Mouse (Mus musculus) midbrain, embryonic 10.5 days (tissue): ENCODE results near the gene Tmem30a. TPM values are rescaled to one million over a fixed set of nuclear protein-coding genes. Genes with fewer than 3 reads are reported as not detected.
A peak's percentile ranks its signal among the peaks of the same experiment; 100 is the strongest.

Experiments used
- DNase-seq: peaks from one replicate; pipeline ENCODE4 v3.0.0-alpha.2; 2017; ENCODE audit warnings: low spot score
- H3K27ac ChIP-seq: fragments of 300-500 bp; sonication (generic); replicated peaks from 2 replicates; pipeline ENCODE4 v1.5.1; 2016; ENCODE audit warnings: mild to moderate bottlenecking
- H3K27me3 ChIP-seq: fragments of 300-500 bp; sonication (generic); 2 replicates; pipeline ENCODE4 v1.6.1; 2016; ENCODE audit warnings: low read depth, mild to moderate bottlenecking; ENCODE audit not compliant: poor library complexity, severe bottlenecking
- H3K36me3 ChIP-seq: fragments of 300-500 bp; sonication (generic); 2 replicates; pipeline ENCODE4 v1.6.1; 2016; ENCODE audit warnings: mild to moderate bottlenecking, moderate library complexity
- H3K4me1 ChIP-seq: fragments of 300-500 bp; sonication (generic); 2 replicates; pipeline ENCODE4 v1.6.1; 2016
- H3K4me3 ChIP-seq: fragments of 300-500 bp; sonication (generic); 2 replicates; pipeline ENCODE4 v1.5.1; 2016; ENCODE audit warnings: mild to moderate bottlenecking, moderate library complexity
- H3K9me3 ChIP-seq: fragments of 300-500 bp; sonication (generic); replicated peaks from 2 replicates; pipeline ENCODE4 v1.6.1; 2016; ENCODE audit warnings: mild to moderate bottlenecking
- WGBS: fragments of 180-500 bp; shearing (Covaris S2); methylation state at CpG from one replicate; pipeline ENCODE4 v1.1.7; 2016; 5-methylcytosine and 5-hydroxymethylcytosine counted together
- polyA plus RNA-seq: library from polyadenylated mRNA; unstranded; fragments of >200 nt; fragmentation: Nextera tagmentation; extraction: Ambion mirVana; gene quantifications from 2 replicates; pipeline ENCODE4 v1.2.1, GENCODE M21; 2016

The Tmem30a gene
- polyA plus RNA-seq, 1 experiment from 2014 or later: 60.4 TPM

GRCm38 (mm10) chr9:79721056-79721455, 72.3 kb downstream of the Tmem30a start:
- no peak overlapping the region for H3K27ac ChIP-seq
- peak; percentile 48 for DNase-seq
- H3K27me3 ChIP-seq: peaks cover 53% of the 10 kb centered on the region
- no peaks in the 10 kb centered on the region for H3K36me3 ChIP-seq
- 15% methylated on average over 9 of the region's 9 CpGs for WGBS
- H3K4me1 ChIP-seq: peaks cover 40% of the 10 kb centered on the region
- no peak overlapping the region for H3K4me3 ChIP-seq
- peaks cover 6% of the 10 kb centered on the region; the same call in 1 of the 2 replicates for H3K9me3 ChIP-seq

DNA sequence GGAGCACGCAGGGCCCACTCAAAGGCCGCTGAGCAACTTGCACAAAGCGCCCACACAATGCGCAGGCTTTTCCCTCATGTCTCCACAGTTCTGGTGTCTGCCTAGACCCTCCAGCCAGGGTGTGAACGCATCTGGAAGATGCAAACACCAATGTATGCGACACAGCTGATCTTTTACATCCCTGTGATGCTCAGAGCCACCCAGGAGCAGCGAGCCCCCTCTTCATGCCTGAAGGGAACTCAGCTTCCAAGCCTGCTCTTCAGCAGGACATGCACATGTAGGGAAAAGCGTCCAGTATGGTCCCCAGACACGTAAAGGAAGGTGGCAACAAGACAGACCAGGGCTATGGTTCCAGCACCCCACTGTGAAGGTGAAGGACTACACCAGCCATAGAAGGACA, 73.2 kb downstream of the Tmem30a start:
- Histone ChIP-seq H3K27me3 (peaks cover 58% of the 10 kb centered on the region), H3K9me3 (peaks cover 6% of the 10 kb centered on the region; the same call in 1 of the 2 replicates), H3K27ac (no peak overlapping the region), H3K4me1 (peaks cover 42% of the 10 kb centered on the region), H3K4me3 (peak overlapping the region; percentile 67; the same call in 1 of the 2 replicates), H3K36me3 (no peaks in the 10 kb centered on the region)
- DNase-seq: peak; percentile 40
- 17% methylated on average over 9 of the region's 9 CpGs for WGBS

DNA sequence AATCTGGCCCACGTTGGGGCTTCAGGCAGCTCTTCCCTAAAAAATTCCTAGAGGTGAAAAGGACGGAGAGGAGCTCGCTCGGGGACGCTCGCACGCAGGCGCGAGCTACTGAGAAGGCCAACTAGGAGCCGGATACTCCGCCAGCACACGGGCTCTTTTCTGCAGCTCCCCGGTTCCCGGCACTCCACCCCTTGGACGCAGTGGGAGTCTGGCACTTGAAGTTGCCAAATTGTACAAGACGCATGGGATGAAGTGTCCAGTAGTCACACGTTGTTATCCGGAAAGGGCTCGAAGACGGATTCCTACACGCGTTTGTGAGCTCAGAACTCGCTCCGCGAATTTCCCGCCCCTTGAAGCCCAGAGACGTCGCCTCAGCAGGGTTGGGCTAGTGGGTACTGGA, 73.9 kb downstream of the Tmem30a start:
- H3K36me3 ChIP-seq: no peaks in the 10 kb centered on the region
- under 1% methylated on average over 28 of the region's 28 CpGs for WGBS
- peaks cover 65% of the 10 kb centered on the region for H3K27me3 ChIP-seq
- peak overlapping the region; percentile 67 for H3K4me3 ChIP-seq
- H3K9me3 ChIP-seq: peaks cover 6% of the 10 kb centered on the region; the same call in 1 of the 2 replicates
- DNase-seq: peak; percentile 64
- H3K27ac ChIP-seq: 0 out of 2 replicates have a peak overlapping the region, but pooled peaks have one; percentile 13
- peaks cover 49% of the 10 kb centered on the region for H3K4me1 ChIP-seq

Other genes starting within 250 kb of the Tmem30a start
- gene Col12a1, start 74.7 kb downstream of the Tmem30a start, polyA plus RNA-seq: 3.8 and 7.5 TPM in 2 replicates
- 615 and 670 TPM in 2 replicates for gene Cox7a2, start 33.6 kb downstream of the Tmem30a start, polyA plus RNA-seq
- gene Filip1, start 219.3 kb upstream of the Tmem30a start, polyA plus RNA-seq: 8.3 and 10.4 TPM in 2 replicates